Comparison of ENCODE assay signal across 18 mouse cellular contexts in the genomic region with DNA sequence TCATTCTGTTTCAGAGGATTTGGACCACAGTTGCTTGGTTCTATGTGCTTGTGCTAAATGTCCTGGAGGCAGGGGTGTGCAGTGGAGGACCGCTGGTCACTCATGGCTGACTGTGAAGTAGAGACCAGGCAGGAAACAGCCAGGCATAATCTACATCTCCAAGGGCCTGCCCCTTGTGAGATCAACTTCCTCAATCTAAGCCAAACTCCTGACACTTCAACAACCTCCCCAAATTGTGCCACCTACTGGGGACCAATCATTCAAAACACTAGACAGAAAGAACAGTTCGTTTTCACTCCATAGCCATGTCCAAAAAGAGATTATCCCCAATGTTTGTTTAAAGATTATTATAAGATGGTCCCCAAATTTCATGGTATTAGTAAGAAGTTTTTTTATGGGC. TPM values are rescaled to one million over a fixed set of nuclear protein-coding genes. Genes with fewer than 3 reads are reported as not detected.
DNase-seq lines count a peak whose midpoint lies in the region; ATAC-seq and TF ChIP-seq lines count a peak whose summit lies in the region.
"Had no signal": no experiment of that assay in that cellular context is flagged by ENCODE, and none has a peak within 500 bp of the region (broad histone marks: within the 10 kb centered on the region; RNA-seq: fewer than 3 reads in every experiment).

No protein-coding gene starts in this region.

- ATAC-seq in midbrain, embryonic 11.5 days (ENCODE audit: low FRiP score), result no peak
- ATAC-seq in midbrain, embryonic 14.5 days (ENCODE audit: low FRiP score, low TSS enrichment), result no peak
- ATAC-seq in granulocyte monocyte progenitor cell, adult 5-6 weeks (replicated peaks; ENCODE audit: poor library complexity, severe bottlenecking), result peak; percentile 94
- peak; percentile 77 for ATAC-seq in neutrophil, adult 5-6 weeks (ENCODE audit: extremely low read depth, insufficient number of reproducible peaks, low FRiP score, poor library complexity, severe bottlenecking)
- ATAC-seq: hindbrain, embryonic 16.5 days; intestine, postnatal 0 days; liver, embryonic 12.5 days; Patski had no signal

- no peak for DNase-seq in layer of hippocampus, adult 2 months (ENCODE audit: low spot score in 2 of 2)
- no peak for DNase-seq in layer of hippocampus, postnatal 10 days (ENCODE audit: low spot score in 2 of 2)
- DNase-seq in midbrain, embryonic 11.5 days (ENCODE audit: low spot score, missing footprints), result peak; percentile 45
- no peak for DNase-seq in midbrain, embryonic 14.5 days
- no peak for DNase-seq in layer of hippocampus, adult 11-12 months (ENCODE audit: low spot score)
- no peak for DNase-seq in spleen, postnatal 36 days (ENCODE audit: low spot score in 2 of 2)
- DNase-seq: adrenal gland, postnatal 14 days; cerebellum, adult 11 months; heart, postnatal 4 days; kidney, postnatal 10 days; thymus, postnatal 4 days had no signal

- no peaks in the 10 kb centered on the region for H3K27me3 ChIP-seq in midbrain, embryonic 11.5 days (ENCODE audit: control insufficient read depth, insufficient read depth, low read length)
- no peaks in the 10 kb centered on the region for H3K27me3 ChIP-seq in midbrain, embryonic 14.5 days (ENCODE audit: control insufficient read depth, insufficient read depth, low read length)
- H3K27me3 ChIP-seq: liver, embryonic 12.5 days; Patski had no signal

- H3K9me3 ChIP-seq in midbrain, embryonic 11.5 days (ENCODE audit: control insufficient read depth, low read length), result no peaks in the 10 kb centered on the region
- H3K9me3 ChIP-seq in midbrain, embryonic 14.5 days (ENCODE audit: control insufficient read depth, low read length), result no peaks in the 10 kb centered on the region
- H3K9me3 ChIP-seq: liver, embryonic 12.5 days had no signal

- H3K36me3 ChIP-seq in midbrain, embryonic 11.5 days (ENCODE audit: control insufficient read depth, insufficient read depth, low read length), result no peaks in the 10 kb centered on the region
- H3K36me3 ChIP-seq in midbrain, embryonic 14.5 days (ENCODE audit: control insufficient read depth, insufficient read depth, low read length), result no peaks in the 10 kb centered on the region
- H3K36me3 ChIP-seq: liver, embryonic 12.5 days had no signal

- peaks cover 31% of the 10 kb centered on the region for H3K4me1 ChIP-seq in midbrain, embryonic 11.5 days (ENCODE audit: control insufficient read depth, insufficient read depth, low read length)
- peaks cover 31% of the 10 kb centered on the region for H3K4me1 ChIP-seq in midbrain, embryonic 14.5 days (ENCODE audit: control insufficient read depth, insufficient read depth, low read length)
- H3K4me1 ChIP-seq: liver, embryonic 12.5 days had no signal

- no peak overlapping the region for H3K4me2 ChIP-seq in midbrain, embryonic 11.5 days
- no peak overlapping the region for H3K4me2 ChIP-seq in midbrain, embryonic 14.5 days (ENCODE audit: low read length)
- H3K4me2 ChIP-seq: liver, embryonic 12.5 days had no signal

- peak; percentile 60 for TF ChIP-seq CTCF in layer of hippocampus, adult 2 months (conservative IDR thresholded peaks at IDR 0.05)

- H3K4me3 ChIP-seq in layer of hippocampus, adult 2 months, result no peak overlapping the region
- no peak overlapping the region for H3K4me3 ChIP-seq in midbrain, embryonic 11.5 days (ENCODE audit: low read depth, low read length)
- H3K4me3 ChIP-seq in midbrain, embryonic 14.5 days (replicated peaks; ENCODE audit: low read depth, low read length), result no peak overlapping the region
- H3K4me3 ChIP-seq: liver, embryonic 12.5 days had no signal

- no peak overlapping the region for H3K27ac ChIP-seq in layer of hippocampus, adult 2 months
- no peak overlapping the region for H3K27ac ChIP-seq in midbrain, embryonic 11.5 days (ENCODE audit: low read depth, low read length)
- no peak overlapping the region for H3K27ac ChIP-seq in midbrain, embryonic 14.5 days (replicated peaks; ENCODE audit: low read depth, low read length)
- H3K27ac ChIP-seq: liver, embryonic 12.5 days; macrophage had no signal

- no peak overlapping the region for H3K9ac ChIP-seq in midbrain, embryonic 11.5 days (ENCODE audit: low read length)
- no peak overlapping the region for H3K9ac ChIP-seq in midbrain, embryonic 14.5 days (replicated peaks; ENCODE audit: low read length)
- H3K9ac ChIP-seq: liver, embryonic 12.5 days had no signal

- 72% methylated on average over 2 of the region's 2 CpGs for WGBS in midbrain, embryonic 11.5 days
- WGBS in midbrain, embryonic 14.5 days, result 72% methylated on average over 2 of the region's 2 CpGs

RNA-seq across cellular contexts. Expression of a gene that starts 46.8 kb away (rescaled TPM):
- 100 to 1,000 TPM; 120 to 123 TPM for total RNA-seq in layer of hippocampus, adult 2 months (2021)
- total RNA-seq in layer of hippocampus, postnatal 10 days (2021), result 100 to 1,000 TPM; 126 to 143 TPM
- polyA plus RNA-seq in midbrain, embryonic 11.5 days (2014; fragmentation: Nextera tagmentation; extraction: Ambion mirVana), result 49.3 and 57.3 TPM in 2 replicates
- 114 and 125 TPM in 2 replicates for polyA plus RNA-seq in midbrain, embryonic 14.5 days (2014; fragmentation: Nextera tagmentation; extraction: Ambion mirVana)
- total RNA-seq in granulocyte monocyte progenitor cell, adult 5-6 weeks (2014; fragmentation: Nextera tagmentation), result 4.9 and 8.2 TPM in 2 replicates
- 4.1 and 4.7 TPM in 2 replicates for total RNA-seq in granulocyte monocyte progenitor cell, adult 5-6 weeks (2017)
- total RNA-seq in neutrophil, adult 5-6 weeks (2017), result 40.4 and 42.2 TPM in 2 replicates

Comparison
In these comparisons a context has a peak if more than half of its experiments do, and no peak if none do; other contexts are left out.
1. ATAC-seq: peak in granulocyte monocyte progenitor cell, adult 5-6 weeks (single experiment) and neutrophil, adult 5-6 weeks (single experiment); none in midbrain, embryonic 11.5 days (single experiment) and midbrain, embryonic 14.5 days (single experiment).